Mouse (Mus musculus): Measurements from ENCODE around the gene Atp8b5. TPM values are rescaled to one million over a fixed set of nuclear protein-coding genes. Genes with fewer than 3 reads are reported as not detected.

The Atp8b5 gene
- total and polyA plus RNA-seq, 3 experiments, result 0.08 to 0.14 TPM; not detected in 1

GRCm38 (mm10) chr4:43342443-43342842 lies 75.5 kb downstream of the Atp8b5 start:
- Histone ChIP-seq H3K4me1 (ENCODE audit: control insufficient read depth, insufficient read depth, low read length) (no peaks in the 10 kb centered on the region; the same call in 1 of the 2 replicates), H3K36me3 (ENCODE audit: control insufficient read depth, insufficient read depth, low read length) (no peaks in the 10 kb centered on the region), H3K4me3 (no peak overlapping the region), H3K79me2 (replicated peaks; ENCODE audit: control insufficient read depth, insufficient read depth, low read length) (no peaks in the 10 kb centered on the region), H3K9ac (ENCODE audit: low read depth, low read length) (no peak overlapping the region), H3K27me3 (ENCODE audit: control insufficient read depth, insufficient read depth, low read length) (no peaks in the 10 kb centered on the region), H3K27ac (no peak overlapping the region)
- TF ChIP-seq CTCF (IDR thresholded peaks at IDR 0.05), result no peak
- TF ChIP-seq EP300 (IDR thresholded peaks at IDR 0.05; ENCODE audit: insufficient read depth, low read depth, low read length), result no peak
- TF ChIP-seq POLR2A (IDR thresholded peaks at IDR 0.05; ENCODE audit: insufficient read depth, low read depth, low read length), result no peak
- intact Hi-C loops (cut with DNase I), result no loop called here
- no peak for DNase-seq
- WGBS, result 87% methylated on average over 10 of the region's 10 CpGs

- WGBS, result 86% methylated on average over 2 of the region's 2 CpGs
- DNase-seq, result no peak
- intact Hi-C loops (cut with DNase I), result no loop called here
These were observed 78.0 kb downstream of the Atp8b5 start for GRCm38 (mm10) chr4:43344932-43345331.

GRCm38 (mm10) chr4:43349206-43349605 lies 82.2 kb downstream of the Atp8b5 start:
- no peaks in the 10 kb centered on the region for H3K79me2 ChIP-seq (replicated peaks; ENCODE audit: control insufficient read depth, insufficient read depth, low read length)
- no peaks in the 10 kb centered on the region for H3K4me1 ChIP-seq (ENCODE audit: control insufficient read depth, insufficient read depth, low read length)
- no peak for DNase-seq
- H3K4me3 ChIP-seq, result no peak overlapping the region
- H3K27me3 ChIP-seq (ENCODE audit: control insufficient read depth, insufficient read depth, low read length), result no peaks in the 10 kb centered on the region
- TF ChIP-seq EP300 (IDR thresholded peaks at IDR 0.05; ENCODE audit: insufficient read depth, low read depth, low read length) (no peak), CTCF (IDR thresholded peaks at IDR 0.05) (no peak), POLR2A (IDR thresholded peaks at IDR 0.05; ENCODE audit: insufficient read depth, low read depth, low read length) (no peak)
- H3K36me3 ChIP-seq (ENCODE audit: control insufficient read depth, insufficient read depth, low read length), result no peaks in the 10 kb centered on the region
- no peak overlapping the region for H3K27ac ChIP-seq
- WGBS, result 62% methylated on average over 5 of the region's 5 CpGs
- intact Hi-C loops (cut with DNase I), result no loop called here
- H3K9ac ChIP-seq (ENCODE audit: low read depth, low read length), result no peak overlapping the region

More at GRCm38 (mm10) chr4:43344932-43345331, 78.0 kb downstream of the Atp8b5 start:
- TF ChIP-seq POLR2A (IDR thresholded peaks at IDR 0.05; ENCODE audit: insufficient read depth, low read depth, low read length) (no peak), EP300 (IDR thresholded peaks at IDR 0.05; ENCODE audit: insufficient read depth, low read depth, low read length) (no peak)
- Histone ChIP-seq H3K4me1 (ENCODE audit: control insufficient read depth, insufficient read depth, low read length) (no peaks in the 10 kb centered on the region), H3K36me3 (ENCODE audit: control insufficient read depth, insufficient read depth, low read length) (no peaks in the 10 kb centered on the region), H3K4me3 (no peak overlapping the region), H3K27me3 (ENCODE audit: control insufficient read depth, insufficient read depth, low read length) (no peaks in the 10 kb centered on the region), H3K9ac (ENCODE audit: low read depth, low read length) (no peak overlapping the region), H3K27ac (no peak overlapping the region), H3K79me2 (replicated peaks; ENCODE audit: control insufficient read depth, insufficient read depth, low read length) (no peaks in the 10 kb centered on the region)

GRCm38 (mm10) chr4:43350038-43350560 lies 83.1 kb downstream of the Atp8b5 start:
- DNase-seq, result no peak
- no peaks in the 10 kb centered on the region for H3K27me3 ChIP-seq (ENCODE audit: control insufficient read depth, insufficient read depth, low read length)
- TF ChIP-seq POLR2A (IDR thresholded peaks at IDR 0.05; ENCODE audit: insufficient read depth, low read depth, low read length) (no peak), CTCF (IDR thresholded peaks at IDR 0.05) (no peak), EP300 (IDR thresholded peaks at IDR 0.05; ENCODE audit: insufficient read depth, low read depth, low read length) (no peak)
- intact Hi-C loops (cut with DNase I), result no loop called here
- H3K27ac ChIP-seq, result no peak overlapping the region
- no peak overlapping the region for H3K9ac ChIP-seq (ENCODE audit: low read depth, low read length)
- WGBS, result 54% methylated on average over 6 of the region's 6 CpGs
- H3K4me3 ChIP-seq, result no peak overlapping the region
- H3K4me1 ChIP-seq (ENCODE audit: control insufficient read depth, insufficient read depth, low read length), result no peaks in the 10 kb centered on the region
- H3K79me2 ChIP-seq (replicated peaks; ENCODE audit: control insufficient read depth, insufficient read depth, low read length), result no peaks in the 10 kb centered on the region
- H3K36me3 ChIP-seq (ENCODE audit: control insufficient read depth, insufficient read depth, low read length), result no peaks in the 10 kb centered on the region

GRCm38 (mm10) chr4:43353662-43354061 lies 86.7 kb downstream of the Atp8b5 start:
- H3K36me3 ChIP-seq (ENCODE audit: control insufficient read depth, insufficient read depth, low read length), result no peaks in the 10 kb centered on the region
- no peaks in the 10 kb centered on the region for H3K4me1 ChIP-seq (ENCODE audit: control insufficient read depth, insufficient read depth, low read length)
- intact Hi-C loops (cut with DNase I), result no loop called here
- TF ChIP-seq EP300 (IDR thresholded peaks at IDR 0.05; ENCODE audit: insufficient read depth, low read depth, low read length) (no peak), CTCF (IDR thresholded peaks at IDR 0.05) (peak; percentile 16)
- no peak for DNase-seq
- H3K4me3 ChIP-seq, result no peak overlapping the region
- H3K27me3 ChIP-seq (ENCODE audit: control insufficient read depth, insufficient read depth, low read length), result no peaks in the 10 kb centered on the region
- 85% methylated on average over 6 of the region's 6 CpGs for WGBS
- no peaks in the 10 kb centered on the region for H3K79me2 ChIP-seq (replicated peaks; ENCODE audit: control insufficient read depth, insufficient read depth, low read length)
- H3K9ac ChIP-seq (ENCODE audit: low read depth, low read length), result no peak overlapping the region
- no peak overlapping the region for H3K27ac ChIP-seq

GRCm38 (mm10) chr4:43364914-43365560 lies 98.1 kb downstream of the Atp8b5 start:
- H3K4me1 ChIP-seq (ENCODE audit: control insufficient read depth, insufficient read depth, low read length), result no peaks in the 10 kb centered on the region
- no peak for TF ChIP-seq CTCF (IDR thresholded peaks at IDR 0.05)
- no peak for TF ChIP-seq POLR2A (IDR thresholded peaks at IDR 0.05; ENCODE audit: insufficient read depth, low read depth, low read length)
- TF ChIP-seq EP300 (IDR thresholded peaks at IDR 0.05; ENCODE audit: insufficient read depth, low read depth, low read length), result no peak
- DNase-seq, result no peak
- H3K27me3 ChIP-seq (ENCODE audit: control insufficient read depth, insufficient read depth, low read length), result no peaks in the 10 kb centered on the region
- no peak overlapping the region for H3K4me3 ChIP-seq
- no peaks in the 10 kb centered on the region for H3K36me3 ChIP-seq (ENCODE audit: control insufficient read depth, insufficient read depth, low read length)
- no peak overlapping the region for H3K9ac ChIP-seq (ENCODE audit: low read depth, low read length)
- no peak overlapping the region for H3K27ac ChIP-seq
- WGBS, result 72% methylated on average over 11 of the region's 11 CpGs
- no peaks in the 10 kb centered on the region for H3K79me2 ChIP-seq (replicated peaks; ENCODE audit: control insufficient read depth, insufficient read depth, low read length)
- intact Hi-C loops (cut with DNase I), result no loop called here
